Mouse (Mus musculus) embryonic facial prominence, embryonic 12.5 days (tissue): ENCODE data around the gene Crx. TPM values are rescaled to one million over a fixed set of nuclear protein-coding genes. Genes with fewer than 3 reads are reported as not detected.
"Not testable (repeated sequence)": the region's sequence is repeated elsewhere in the genome, so short reads cannot be mapped to it uniquely, and the experiment has no call there.

Experiments used
- ATAC-seq: fragments of 200-750 bp; cut with Nextera tagmentation; 2 replicates; pipeline ENCODE4 v1.8.0; 2017; ENCODE audit not compliant: insufficient number of reproducible peaks, insufficient read depth, low FRiP score, low TSS enrichment
- H3K27ac ChIP-seq: fragments of 300-500 bp; sonication (generic); 2 replicates; pipeline ENCODE4 v1.5.1; 2016; ENCODE audit warnings: mild to moderate bottlenecking
- H3K27me3 ChIP-seq: fragments of 300-500 bp; sonication (generic); 2 replicates; pipeline ENCODE4 v1.6.1; 2016; ENCODE audit warnings: mild to moderate bottlenecking, moderate library complexity
- H3K36me3 ChIP-seq: fragments of 300-500 bp; sonication (generic); 2 replicates; pipeline ENCODE4 v1.6.1; 2016; ENCODE audit warnings: mild to moderate bottlenecking
- H3K4me1 ChIP-seq: fragments of 300-500 bp; sonication (generic); 2 replicates; pipeline ENCODE4 v1.6.1; 2016
- H3K4me2 ChIP-seq: fragments of 300-500 bp; sonication (generic); replicated peaks from 2 replicates; pipeline ENCODE4 v1.6.1; 2016; ENCODE audit warnings: mild to moderate bottlenecking, moderate library complexity
- H3K4me3 ChIP-seq: fragments of 300-500 bp; sonication (generic); 2 replicates; pipeline ENCODE4 v1.5.1; 2016; ENCODE audit warnings: mild to moderate bottlenecking
- H3K9ac ChIP-seq: fragments of 300-500 bp; sonication (generic); 2 replicates; pipeline ENCODE4 v1.6.1; 2016; ENCODE audit warnings: mild to moderate bottlenecking, moderate library complexity
- H3K9me3 ChIP-seq: fragments of 300-500 bp; sonication (generic); 2 replicates; pipeline ENCODE4 v1.6.1; 2016; ENCODE audit warnings: mild to moderate bottlenecking, moderate library complexity
- WGBS: fragments of 180-500 bp; shearing (Covaris S2); methylation state at CpG from one replicate; pipeline ENCODE4 v1.1.7; 2016; 5-methylcytosine and 5-hydroxymethylcytosine counted together
- polyA plus RNA-seq: library from polyadenylated mRNA; unstranded; fragments of >200 nt; fragmentation: Nextera tagmentation; extraction: Ambion mirVana; gene quantifications from 2 replicates; pipeline ENCODE4 v1.2.1, GENCODE M21; 2016

Gene Crx
- polyA plus RNA-seq = 0.09 TPM in 1 of 2 replicates, not detected in the other

DNA sequence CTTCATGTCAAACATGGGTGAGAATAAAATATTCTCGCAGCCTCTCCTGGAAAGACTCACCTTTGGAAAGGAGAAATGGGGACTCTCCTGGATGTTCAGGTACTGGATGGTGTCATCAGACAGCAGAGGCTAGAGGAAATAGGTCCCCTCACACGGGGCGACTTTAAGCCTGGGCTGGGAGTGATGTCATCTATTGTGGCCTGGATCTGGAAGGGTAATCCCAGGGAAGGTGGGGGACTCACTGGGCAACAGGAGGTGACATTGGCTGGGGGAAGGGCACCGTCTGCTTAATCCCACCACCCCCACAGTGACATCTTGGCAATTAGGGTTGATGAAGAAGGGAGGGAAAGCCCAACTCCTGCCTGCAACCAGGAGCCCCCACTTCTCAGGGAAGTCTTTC is at the start of gene Crx:
Gene Crx, minus strand, starts transcription at position 213 of the 400 bp plus-strand sequence.
- Histone ChIP-seq H3K36me3 (no peaks in the 10 kb centered on the region), H3K9ac (no peak within 1 kb of the TSS), H3K4me3 (no peak within 1 kb of the TSS), H3K4me2 (no peak within 1 kb of the TSS), H3K9me3 (no peaks in the 10 kb centered on the region; the same call in 1 of the 2 replicates), H3K27ac (no peak within 1 kb of the TSS), H3K27me3 (no peaks in the 10 kb centered on the region), H3K4me1 (no peaks in the 10 kb centered on the region)
- WGBS = 41% methylated on average over 4 of the region's 4 CpGs
- ATAC-seq = no peak

DNA sequence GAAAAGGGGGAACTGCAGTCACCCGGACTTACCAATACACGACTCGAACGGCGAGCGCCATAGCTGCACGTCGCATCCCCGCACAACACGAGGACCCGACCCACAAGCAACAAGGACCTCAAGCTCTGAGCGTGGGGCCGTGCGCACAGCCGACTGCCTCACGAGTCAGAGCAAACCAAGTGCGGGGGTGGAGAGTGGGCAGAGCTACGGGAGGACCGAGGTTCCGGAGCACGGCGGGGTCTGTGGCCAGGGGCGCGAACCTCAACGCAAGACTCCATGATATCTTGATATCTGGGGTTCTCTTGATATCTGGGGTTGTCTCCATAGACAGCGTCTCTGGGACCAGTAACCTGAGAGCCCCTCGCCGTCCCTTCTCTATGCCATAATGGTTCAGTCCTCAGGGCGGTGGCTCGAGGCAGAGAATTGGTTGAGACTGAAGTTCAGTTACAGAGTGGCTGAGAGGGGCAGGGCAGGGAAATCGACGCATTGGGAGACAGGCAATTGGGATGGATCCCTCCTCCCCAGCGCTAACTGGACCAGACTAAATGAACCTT is 42.5 kb upstream of the Crx start, which contains the start of gene Selenow:
Gene Selenow, minus strand, starts transcription at position 183 of the 554 bp plus-strand sequence.
- peaks cover 15% of the 10 kb centered on the region for H3K4me1 ChIP-seq
- peak; percentile 92 for ATAC-seq
- H3K36me3 ChIP-seq = peaks cover 28% of the 10 kb centered on the region
- peak within 1 kb of the TSS; percentile 88 for H3K27ac ChIP-seq
- peak within 1 kb of the TSS; percentile 68 for H3K9ac ChIP-seq
- H3K27me3 ChIP-seq = no peaks in the 10 kb centered on the region
- peak within 1 kb of the TSS; percentile 69 for H3K4me3 ChIP-seq
- under 1% methylated on average over 33 of the region's 33 CpGs for WGBS
- H3K4me2 ChIP-seq = peak within 1 kb of the TSS; percentile 82
- no peaks in the 10 kb centered on the region for H3K9me3 ChIP-seq

DNA sequence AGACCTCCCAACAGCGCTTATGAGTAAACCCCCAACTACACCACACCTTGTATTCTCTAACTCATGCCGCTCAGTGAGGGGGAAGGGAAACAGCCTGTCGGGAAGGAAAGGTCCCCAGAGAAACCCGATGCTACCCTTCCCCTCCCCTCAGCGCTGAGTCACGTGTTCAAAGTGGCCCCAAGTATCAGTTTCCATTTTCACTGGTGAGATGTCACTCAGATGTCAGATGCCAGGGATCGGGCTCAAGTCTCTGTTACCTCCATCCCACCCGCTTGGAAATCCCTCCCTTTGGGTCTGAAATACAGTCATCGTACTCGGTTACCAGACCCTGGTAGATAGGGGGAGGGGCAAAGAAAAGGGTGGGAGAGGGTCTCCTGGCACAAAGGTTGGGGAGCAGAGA is 42.0 kb upstream of the Crx start:
- ATAC-seq = peak; percentile 50
- under 1% methylated on average over 10 of the region's 10 CpGs for WGBS

DNA sequence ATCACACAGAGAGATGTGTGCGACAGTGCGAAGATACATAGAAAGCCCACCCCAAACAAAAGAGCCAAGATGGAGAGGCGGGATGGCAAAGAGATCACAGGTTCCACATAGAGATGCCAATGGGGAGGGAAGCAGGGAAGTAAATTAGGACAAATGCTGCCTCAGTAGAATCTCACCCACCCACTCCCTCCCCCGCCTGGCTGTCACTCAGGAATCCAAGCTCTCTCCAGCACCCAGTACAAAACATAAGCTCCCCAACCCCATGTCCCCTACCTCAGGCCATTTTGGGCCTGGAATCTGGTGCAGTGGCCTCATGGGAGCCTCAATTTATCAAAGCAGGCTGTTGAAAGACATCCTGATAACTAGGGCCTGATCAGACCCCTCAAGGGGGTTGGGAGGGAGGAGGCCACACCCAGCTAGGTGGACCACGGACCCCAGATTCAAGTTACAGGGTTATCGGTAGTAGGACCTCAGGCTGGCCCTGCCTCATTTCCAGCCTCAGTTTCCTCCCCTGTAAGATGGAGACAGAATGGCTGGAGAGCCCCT is 41.0 kb upstream of the Crx start:
- 84% methylated on average over 6 of the region's 6 CpGs for WGBS
- Histone ChIP-seq H3K4me1 (peaks cover 15% of the 10 kb centered on the region), H3K9ac (peak overlapping the region; percentile 68)

More for the DNA sequence above, 42.0 kb upstream of the Crx start:
- Histone ChIP-seq H3K27me3 (no peaks in the 10 kb centered on the region), H3K4me3 (peak overlapping the region; percentile 69), H3K4me1 (peaks cover 15% of the 10 kb centered on the region), H3K4me2 (peak overlapping the region; percentile 82), H3K9ac (peak overlapping the region; percentile 68), H3K27ac (peak overlapping the region; percentile 88), H3K9me3 (no peaks in the 10 kb centered on the region), H3K36me3 (peaks cover 33% of the 10 kb centered on the region)

DNA sequence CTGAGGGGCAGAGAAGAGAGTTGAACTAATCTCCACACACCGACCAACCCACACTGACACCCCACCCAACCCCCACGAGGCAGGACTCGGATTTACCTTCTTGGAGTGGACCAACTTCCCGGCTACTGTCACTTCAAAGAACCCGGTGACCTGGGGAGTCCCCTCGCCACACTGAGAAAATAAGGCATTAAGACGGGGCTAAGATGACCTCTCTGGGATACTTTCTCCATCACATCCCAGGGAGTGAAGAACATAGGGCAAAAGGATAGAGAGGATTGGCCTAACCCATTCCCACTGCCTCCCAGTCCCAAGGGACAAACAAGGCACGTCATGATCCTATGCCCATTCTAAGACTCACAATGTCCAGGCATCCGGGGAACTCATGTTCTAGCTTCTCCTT is 40.2 kb upstream of the Crx start:
- 91% methylated on average over 9 of the region's 9 CpGs for WGBS
- peaks cover 15% of the 10 kb centered on the region for H3K4me1 ChIP-seq
- H3K27me3 ChIP-seq = no peaks in the 10 kb centered on the region
- no peak for ATAC-seq
- peaks cover 37% of the 10 kb centered on the region for H3K36me3 ChIP-seq
- no peaks in the 10 kb centered on the region for H3K9me3 ChIP-seq
- H3K27ac ChIP-seq = no peak overlapping the region
- H3K4me3 ChIP-seq = peak overlapping the region; percentile 69; the same call in 1 of the 2 replicates
- H3K4me2 ChIP-seq = peak overlapping the region; percentile 82
- no peak overlapping the region for H3K9ac ChIP-seq

More for the DNA sequence above, 41.0 kb upstream of the Crx start:
- peaks cover 37% of the 10 kb centered on the region for H3K36me3 ChIP-seq
- peak overlapping the region; percentile 82 for H3K4me2 ChIP-seq
- ATAC-seq = no peak
- no peaks in the 10 kb centered on the region for H3K9me3 ChIP-seq
- H3K4me3 ChIP-seq = peak overlapping the region; percentile 69
- H3K27ac ChIP-seq = no peak overlapping the region
- H3K27me3 ChIP-seq = no peaks in the 10 kb centered on the region

DNA sequence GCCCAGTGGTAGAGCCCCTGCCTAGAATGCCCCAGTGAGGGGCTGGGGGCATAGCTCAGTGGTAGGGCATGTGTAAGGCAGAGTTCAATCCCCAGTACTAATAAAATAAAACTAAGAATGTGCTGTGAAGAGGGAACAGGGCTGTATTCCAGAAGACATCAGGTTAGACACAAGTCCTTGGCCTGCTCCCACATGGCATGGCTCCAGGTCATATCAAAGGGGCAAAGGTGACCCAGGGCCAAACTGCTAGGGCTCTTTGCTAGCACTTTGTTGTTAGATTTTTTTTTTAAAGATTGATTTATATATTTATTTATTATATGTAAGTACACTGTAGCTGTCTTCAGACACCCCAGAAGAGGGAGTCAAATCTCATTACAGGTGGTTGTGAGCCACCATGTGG is 38.6 kb upstream of the Crx start:
- Histone ChIP-seq H3K4me3 (no peak overlapping the region), H3K4me1 (peaks cover 15% of the 10 kb centered on the region), H3K9ac (no peak overlapping the region), H3K36me3 (peaks cover 37% of the 10 kb centered on the region), H3K27ac (no peak overlapping the region), H3K4me2 (no peak overlapping the region), H3K9me3 (no peaks in the 10 kb centered on the region), H3K27me3 (no peaks in the 10 kb centered on the region)
- no peak for ATAC-seq

DNA sequence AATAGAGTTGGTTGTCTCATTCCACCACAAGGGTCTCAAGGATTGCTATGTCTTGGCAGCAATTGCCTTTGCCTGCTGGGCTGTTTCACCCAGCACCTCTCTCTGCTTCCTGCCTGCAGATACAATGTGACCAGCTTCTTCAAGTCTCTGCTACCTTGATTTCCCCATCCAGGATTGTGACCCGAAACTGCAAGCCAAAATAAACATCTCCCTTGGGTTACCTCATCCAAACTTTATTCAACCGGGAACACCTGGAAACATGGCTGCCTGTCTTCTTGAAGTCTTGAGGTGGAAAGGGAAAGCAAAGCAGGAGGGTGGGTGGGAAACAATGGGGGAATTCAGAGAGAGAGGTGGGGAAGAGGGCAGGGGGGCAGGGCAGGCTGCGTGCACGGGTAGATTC is 37.2 kb upstream of the Crx start:
- no peak for ATAC-seq
- no peak overlapping the region for H3K4me2 ChIP-seq
- H3K36me3 ChIP-seq = peaks cover 37% of the 10 kb centered on the region
- no peak overlapping the region for H3K9ac ChIP-seq
- no peaks in the 10 kb centered on the region for H3K9me3 ChIP-seq
- no peak overlapping the region for H3K27ac ChIP-seq
- no peaks in the 10 kb centered on the region for H3K27me3 ChIP-seq
- H3K4me1 ChIP-seq = peaks cover 15% of the 10 kb centered on the region
- WGBS = 75% methylated on average over 4 of the region's 4 CpGs
- H3K4me3 ChIP-seq = no peak overlapping the region

DNA sequence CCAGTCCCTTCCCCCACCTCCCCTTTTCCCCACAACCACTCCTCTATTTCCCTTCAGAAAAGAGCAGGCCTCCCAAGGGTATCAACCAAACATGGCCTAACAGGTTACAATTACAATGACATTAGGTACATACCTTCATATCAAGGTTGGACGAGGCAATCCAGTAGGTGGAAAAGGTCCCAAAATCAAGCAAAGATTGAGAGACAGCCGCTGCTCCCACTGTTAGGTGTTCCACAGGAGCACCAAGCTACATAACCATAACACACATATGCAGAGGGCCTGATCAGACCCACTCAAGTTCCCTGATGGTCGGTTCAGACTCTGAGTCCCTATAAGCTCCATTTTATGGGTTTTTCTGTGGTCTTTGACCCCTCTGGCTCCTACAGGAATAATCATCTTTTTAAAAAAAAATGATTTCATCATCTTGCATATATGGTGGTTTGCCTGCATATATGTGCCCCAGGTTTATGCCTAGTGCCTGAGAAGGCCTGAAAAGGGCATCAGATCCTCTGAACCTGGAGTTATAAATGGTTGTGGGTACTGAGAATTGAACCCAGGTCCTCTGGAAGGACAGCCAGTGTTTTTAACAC is 36.5 kb upstream of the Crx start:
- Histone ChIP-seq H3K27ac (no peak overlapping the region), H3K9me3 (no peaks in the 10 kb centered on the region), H3K36me3 (peaks cover 37% of the 10 kb centered on the region), H3K27me3 (no peaks in the 10 kb centered on the region), H3K4me3 (no peak overlapping the region), H3K9ac (no peak overlapping the region), H3K4me2 (no peak overlapping the region), H3K4me1 (peaks cover 13% of the 10 kb centered on the region)
- 83% methylated on average over 3 of the region's 3 CpGs for WGBS
- ATAC-seq = no peak

DNA sequence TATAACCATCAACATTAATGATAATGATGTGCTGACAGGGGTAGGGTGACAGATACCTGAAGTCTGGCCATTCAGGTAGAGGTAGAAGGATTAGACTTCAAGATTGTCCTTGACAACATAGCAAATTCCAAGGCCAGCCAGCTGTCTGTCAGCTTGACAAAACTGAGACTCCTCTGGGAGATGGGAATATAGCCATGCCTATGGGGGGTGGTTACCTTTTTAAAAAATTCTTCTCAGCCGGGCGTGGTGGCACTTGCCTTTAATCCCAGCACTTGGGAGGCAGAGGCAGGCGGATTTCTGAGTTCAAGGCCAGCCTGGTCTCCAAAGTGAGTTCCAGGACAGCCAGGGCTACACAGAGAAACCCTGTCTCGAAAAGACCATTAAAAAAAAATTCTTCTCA is 35.9 kb upstream of the Crx start:
- WGBS = 91% methylated on average over 4 of the region's 4 CpGs
- peaks cover 37% of the 10 kb centered on the region for H3K36me3 ChIP-seq
- ATAC-seq = not testable (repeated sequence)

DNA sequence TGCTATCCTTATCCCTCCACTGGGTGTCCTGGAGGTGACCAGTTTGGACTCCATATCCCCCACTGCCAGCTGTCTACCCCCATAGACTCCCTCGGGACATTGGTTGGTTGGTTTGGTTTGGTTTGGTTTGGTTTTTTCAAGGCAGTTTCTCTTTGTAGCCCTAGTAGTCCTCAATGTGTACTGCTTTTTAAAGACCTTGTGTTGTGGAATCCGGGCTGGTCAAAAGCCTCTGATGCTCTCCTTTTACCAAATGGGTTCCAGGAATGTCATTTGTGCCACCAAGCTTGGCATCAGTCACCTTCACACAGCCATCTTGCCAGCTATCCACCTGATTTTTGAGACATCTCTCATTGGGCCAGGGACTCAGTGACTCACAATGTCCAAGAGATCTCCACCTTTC is 35.0 kb upstream of the Crx start:
- no peak overlapping the region for H3K4me2 ChIP-seq
- WGBS = 84% methylated on average over 2 of the region's 2 CpGs
- H3K4me1 ChIP-seq = no peaks in the 10 kb centered on the region
- H3K9me3 ChIP-seq = no peaks in the 10 kb centered on the region
- H3K4me3 ChIP-seq = no peak overlapping the region
- H3K27ac ChIP-seq = no peak overlapping the region
- no peak overlapping the region for H3K9ac ChIP-seq
- H3K36me3 ChIP-seq = peaks cover 28% of the 10 kb centered on the region
- ATAC-seq = no peak
- no peaks in the 10 kb centered on the region for H3K27me3 ChIP-seq

More for the DNA sequence above, 35.9 kb upstream of the Crx start:
- H3K4me3 ChIP-seq, H3K9me3 ChIP-seq, H3K27ac ChIP-seq, H3K27me3 ChIP-seq, H3K4me2 ChIP-seq, H3K9ac ChIP-seq, H3K4me1 ChIP-seq: not testable (repeated sequence)

DNA sequence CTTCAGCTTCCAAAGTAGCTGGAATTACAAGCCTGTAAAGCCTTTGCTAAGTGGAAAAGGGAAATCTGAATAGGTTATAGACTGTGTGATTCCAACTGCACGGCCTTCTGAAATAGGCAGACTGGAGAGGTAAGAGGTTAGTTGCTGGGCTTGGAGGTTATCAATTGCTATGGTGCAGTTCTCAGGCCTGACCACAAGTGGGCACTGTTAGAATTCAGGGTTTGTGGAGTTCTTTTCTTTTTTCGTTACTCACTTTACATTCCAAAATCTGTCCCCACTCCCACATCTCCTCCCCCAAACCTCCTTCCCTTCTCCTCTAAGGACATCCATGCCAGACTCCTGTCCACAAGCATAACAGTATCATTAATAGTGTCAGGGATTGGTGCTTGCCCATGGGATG is 34.5 kb upstream of the Crx start:
- Histone ChIP-seq H3K27ac (no peak overlapping the region), H3K4me3 (no peak overlapping the region), H3K9me3 (no peaks in the 10 kb centered on the region), H3K27me3 (no peaks in the 10 kb centered on the region), H3K4me1 (no peaks in the 10 kb centered on the region), H3K36me3 (peaks cover 23% of the 10 kb centered on the region), H3K4me2 (no peak overlapping the region), H3K9ac (no peak overlapping the region)
- no peak for ATAC-seq
- 40% methylated on average over 2 of the region's 2 CpGs for WGBS

DNA sequence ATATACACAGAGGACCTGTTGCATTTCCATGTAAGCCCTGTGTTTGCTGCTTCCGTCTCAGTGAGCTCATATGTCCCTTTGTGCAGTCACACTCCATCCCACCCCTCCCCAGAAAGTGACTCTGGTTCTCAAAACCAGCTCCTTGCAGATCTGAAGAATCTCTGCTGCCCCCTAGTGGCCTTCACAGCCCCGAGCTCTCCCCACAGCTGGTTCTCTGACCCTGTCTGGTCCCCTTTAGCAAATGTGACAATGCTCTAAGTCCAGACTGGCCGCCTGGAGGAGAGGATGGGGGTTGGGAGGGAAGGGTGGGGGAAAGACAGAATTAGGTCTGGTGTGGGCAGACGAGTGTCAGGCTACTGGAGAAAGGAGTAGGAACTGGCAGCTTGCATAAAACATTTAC is 32.4 kb upstream of the Crx start:
- H3K27ac ChIP-seq = no peak overlapping the region
- no peaks in the 10 kb centered on the region for H3K27me3 ChIP-seq
- under 1% methylated on average over 4 of the region's 4 CpGs for WGBS
- H3K9me3 ChIP-seq = no peaks in the 10 kb centered on the region
- H3K4me2 ChIP-seq = no peak overlapping the region
- H3K4me3 ChIP-seq = no peak overlapping the region
- no peak overlapping the region for H3K9ac ChIP-seq
- H3K36me3 ChIP-seq = peaks cover 7% of the 10 kb centered on the region
- ATAC-seq = peak; percentile 52; the same call in 1 of the 2 replicates
- no peaks in the 10 kb centered on the region for H3K4me1 ChIP-seq
